Mouse (Mus musculus): ENCODE measurements around the gene Kcnk1.

The Kcnk1 gene

DNA sequence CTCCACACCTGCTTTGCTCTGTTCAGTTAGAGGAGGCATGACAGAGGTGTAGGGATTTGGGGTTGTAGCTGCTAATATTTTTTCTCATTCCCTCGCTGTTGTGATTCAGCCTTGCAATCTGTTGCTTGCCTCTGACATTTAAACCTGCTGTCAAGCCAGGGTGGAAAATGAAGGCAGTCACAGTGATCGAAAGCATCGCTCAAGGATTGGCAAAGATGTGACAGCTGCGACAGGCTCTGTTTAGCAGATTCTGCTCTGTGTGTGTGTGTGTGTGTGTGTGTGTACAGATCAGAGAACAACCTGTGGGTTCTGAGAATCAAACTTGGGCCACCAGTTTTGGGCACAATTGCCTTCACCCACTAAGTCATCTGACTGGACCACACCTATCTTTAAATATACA, 50.8 kb downstream of the Kcnk1 start:
- DNase-seq (ENCODE audit: low read depth, low spot score) = no peak

DNA sequence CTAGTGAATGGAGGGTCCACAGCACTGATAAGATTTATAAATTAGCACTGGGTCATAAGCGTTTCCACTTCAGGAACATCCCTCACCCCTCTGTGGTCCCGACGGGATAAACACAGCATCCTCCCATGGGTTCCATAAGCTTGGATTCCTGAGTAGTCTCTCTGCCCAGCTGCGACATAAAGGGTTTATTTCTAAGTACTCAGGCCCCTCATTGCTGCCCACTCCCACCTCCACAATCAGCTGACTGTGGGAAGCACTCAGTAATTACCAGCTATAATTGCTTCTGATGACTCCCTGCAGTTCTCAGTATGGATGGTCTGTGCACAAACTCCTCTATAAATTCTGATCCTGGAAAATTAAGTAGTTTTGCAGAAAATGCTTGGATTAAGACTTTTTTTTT, 58.9 kb downstream of the Kcnk1 start:
- DNase-seq (ENCODE audit: low read depth, low spot score) = no peak

DNA sequence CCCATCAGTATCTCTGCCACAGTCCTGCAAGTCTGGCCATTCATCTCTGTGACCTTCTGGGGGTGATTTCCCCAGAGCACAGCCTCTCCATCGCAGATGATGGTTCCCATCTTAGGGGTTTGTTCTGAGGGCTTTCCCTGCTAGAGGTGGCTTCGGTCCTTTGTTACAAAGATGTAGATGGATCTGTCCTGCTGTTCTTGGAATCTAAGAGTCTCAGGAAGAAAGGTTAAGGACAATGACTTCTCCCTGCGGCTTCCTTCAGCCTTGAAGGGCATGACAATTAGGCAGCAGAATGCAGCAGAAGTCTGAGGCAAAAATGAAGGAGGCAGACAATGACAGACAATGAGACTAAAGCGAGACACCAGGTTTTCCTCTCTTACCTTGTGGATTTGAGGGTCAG, 63.9 kb downstream of the Kcnk1 start:
- no peak for DNase-seq (ENCODE audit: low read depth, low spot score)

DNA sequence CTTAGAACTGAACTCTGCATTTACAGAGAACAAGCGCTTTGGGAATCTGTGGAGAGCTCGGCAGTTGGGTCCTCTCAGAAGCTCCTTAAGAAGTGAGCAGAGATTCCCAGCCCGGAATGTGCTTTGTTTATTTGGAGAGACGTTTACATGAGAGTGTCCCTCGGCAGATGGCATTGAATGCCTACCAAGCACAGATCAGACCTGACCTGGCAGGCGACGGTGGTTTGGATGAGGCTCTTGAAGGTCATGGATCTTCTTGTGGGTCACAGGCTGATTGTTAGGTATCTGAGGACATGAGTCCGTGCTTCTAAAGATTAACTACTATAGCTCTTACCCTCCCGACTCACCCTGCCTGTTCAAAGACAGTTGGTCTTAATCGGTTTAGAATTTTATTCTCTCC, 67.9 kb downstream of the Kcnk1 start:
- no peak for DNase-seq (ENCODE audit: low read depth, low spot score)

DNA sequence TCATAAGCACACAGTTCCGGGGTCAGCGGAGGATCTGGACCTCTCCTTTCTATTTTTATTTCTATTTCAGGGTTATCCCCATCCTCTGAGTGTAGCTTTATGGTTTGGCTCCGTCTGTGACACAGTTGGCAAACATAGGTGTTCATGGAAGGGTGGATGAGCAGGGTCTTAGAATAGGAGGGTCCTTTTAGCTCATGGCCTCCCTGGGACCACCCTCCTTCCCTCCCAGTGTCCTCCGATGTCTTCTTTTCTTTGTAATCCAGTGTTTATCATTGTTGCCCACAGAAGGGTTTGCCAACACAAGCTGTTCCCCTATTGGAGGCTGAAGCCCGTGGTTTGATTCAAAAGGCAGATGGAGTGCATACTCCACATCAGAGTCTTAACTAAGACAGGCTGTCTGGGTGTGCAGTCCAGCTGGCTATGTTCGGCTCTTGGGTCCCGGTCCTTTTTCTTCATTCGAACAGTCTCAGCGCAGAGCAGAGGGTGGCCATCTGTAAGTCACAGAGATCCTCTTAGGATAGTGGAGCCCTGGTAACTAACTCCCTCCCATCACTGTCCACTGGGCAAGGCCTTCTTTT, 69.0 kb downstream of the Kcnk1 start:
- no peak for DNase-seq (ENCODE audit: low read depth, low spot score)

DNA sequence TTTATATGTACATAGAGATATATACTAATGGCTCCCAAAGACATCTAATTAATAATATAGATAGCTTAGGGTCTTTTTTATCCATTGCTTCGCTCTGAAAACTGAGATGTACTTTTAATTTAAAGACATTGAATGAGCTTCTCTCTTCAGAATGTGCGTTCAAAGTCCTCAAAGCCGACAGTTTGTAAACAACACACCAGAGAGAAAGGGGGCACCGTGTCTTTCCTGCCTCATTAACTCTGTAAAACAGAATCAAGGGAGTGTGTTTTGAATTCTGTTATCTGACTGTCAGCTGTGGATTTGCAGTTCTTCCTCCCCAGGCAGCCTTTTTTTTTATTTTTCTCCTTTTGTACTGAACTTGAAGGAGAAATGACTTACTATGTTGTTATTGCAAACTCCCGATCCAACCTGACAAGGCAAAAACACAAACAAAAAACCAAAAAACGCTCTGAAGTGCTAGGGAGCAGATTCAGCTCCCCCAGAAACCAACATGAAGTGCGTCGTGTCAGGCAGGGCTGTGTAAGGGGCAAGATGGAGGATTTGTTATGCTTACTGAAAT, 69.7 kb downstream of the Kcnk1 start:
- no peak for DNase-seq (ENCODE audit: low read depth, low spot score)

DNA sequence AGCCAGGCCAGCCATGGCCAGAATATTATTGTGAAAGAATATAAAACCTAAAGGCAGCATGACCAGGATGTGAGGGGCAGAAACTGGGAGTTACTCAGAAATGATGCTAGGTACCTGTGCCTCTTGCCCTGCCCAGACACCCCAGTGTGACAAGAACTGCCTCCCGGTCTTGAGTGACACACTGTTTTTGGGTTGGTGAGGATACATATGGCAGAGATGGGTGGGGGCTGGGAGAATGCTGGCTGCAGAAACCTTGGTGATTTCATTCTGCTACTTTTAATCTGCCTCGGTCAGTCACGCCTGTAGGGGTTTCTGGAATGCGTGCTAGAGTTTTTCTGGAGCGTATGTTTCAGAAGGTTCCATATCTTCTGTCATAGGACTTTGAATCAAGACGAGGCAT, 72.3 kb downstream of the Kcnk1 start:
- DNase-seq (ENCODE audit: low read depth, low spot score) = no peak

DNA sequence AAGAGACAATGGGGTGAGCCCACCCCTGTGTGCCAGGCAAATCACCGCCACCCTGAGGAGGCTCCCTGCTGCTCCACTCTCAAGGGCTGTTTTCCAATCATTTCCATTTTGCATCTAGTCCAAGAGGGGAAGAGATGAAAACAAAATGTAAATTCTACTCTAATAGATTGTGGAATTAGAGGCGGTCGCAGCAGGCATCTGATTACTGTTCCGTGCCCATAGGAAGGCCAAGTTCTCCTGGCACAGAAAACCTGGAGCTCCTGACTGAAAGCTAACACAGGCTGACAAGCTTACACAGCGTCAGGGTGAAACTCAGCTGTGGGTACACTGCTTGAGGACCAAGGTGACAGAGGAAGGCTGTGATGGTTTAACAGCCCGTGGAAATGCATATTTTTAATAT, 73.2 kb downstream of the Kcnk1 start:
- no peak for DNase-seq (ENCODE audit: low read depth, low spot score)

DNA sequence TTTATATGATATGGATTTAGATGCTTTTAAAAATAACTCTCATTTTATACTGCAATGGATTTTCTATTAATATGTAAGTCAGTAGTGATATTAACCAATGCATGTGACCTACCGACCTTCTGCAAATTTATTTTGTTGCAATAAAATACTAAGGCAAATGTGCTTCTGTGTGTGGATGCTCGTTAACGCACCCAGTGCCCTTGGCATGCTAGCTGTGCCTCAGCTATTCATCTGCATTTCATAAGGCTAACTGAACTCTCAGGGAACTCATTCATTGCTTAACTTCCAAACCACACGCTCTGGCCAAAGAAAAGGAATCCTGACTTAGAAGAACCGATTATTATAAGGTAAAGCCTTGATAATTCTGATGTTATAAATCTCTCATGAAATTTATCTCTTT, 77.7 kb downstream of the Kcnk1 start:
- no peak for DNase-seq (ENCODE audit: low read depth, low spot score)

DNA sequence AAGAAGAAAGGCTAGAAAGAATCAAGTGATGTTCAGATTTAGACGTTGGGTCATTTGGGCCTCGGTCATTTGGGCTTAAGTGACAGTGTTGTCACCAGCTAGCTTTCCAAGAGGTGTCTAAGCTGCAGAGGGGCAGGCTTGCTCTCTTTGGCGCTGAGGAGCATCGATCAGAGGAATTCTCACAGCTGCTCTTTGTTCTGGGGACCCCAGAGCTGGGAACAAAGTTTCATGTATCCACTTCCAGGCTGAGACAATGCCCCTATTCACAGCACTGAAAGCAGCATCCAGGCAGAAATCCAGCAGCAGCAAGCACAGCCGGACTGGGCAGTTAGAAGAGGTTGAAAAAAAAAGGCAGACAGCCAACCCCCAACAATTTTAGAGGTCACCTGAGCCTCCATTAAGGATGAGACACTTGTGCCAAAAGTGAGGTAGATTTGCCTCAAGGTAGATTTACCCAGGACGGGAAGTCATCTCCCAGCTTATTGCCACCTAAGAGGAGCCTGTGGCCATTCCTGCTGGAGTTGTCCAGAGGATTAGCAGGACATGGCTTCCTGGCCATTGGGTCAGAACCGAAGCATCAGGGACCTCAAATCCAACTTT, 78.3 kb downstream of the Kcnk1 start:
- DNase-seq (ENCODE audit: low read depth, low spot score) = peak; percentile 72

DNA sequence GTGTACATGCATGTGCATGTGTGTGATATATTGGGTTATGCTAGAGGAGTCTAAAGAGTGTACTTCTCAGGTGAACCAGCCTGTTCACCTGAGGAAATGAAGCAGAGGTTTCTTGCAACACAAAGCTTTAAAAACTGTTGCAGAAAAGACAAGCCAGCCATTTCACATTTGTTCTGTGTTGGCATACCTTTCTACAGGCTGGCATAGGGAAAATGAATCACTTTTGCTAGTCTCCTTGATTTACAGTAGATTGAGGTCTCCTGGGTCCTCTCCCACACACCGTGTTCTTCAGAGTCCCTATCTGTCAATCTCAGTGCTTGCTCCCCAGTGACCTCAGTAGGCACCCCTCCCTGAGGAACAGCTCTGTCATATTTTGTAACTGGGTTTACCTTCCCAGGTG, 79.1 kb downstream of the Kcnk1 start:
- no peak for DNase-seq (ENCODE audit: low read depth, low spot score)

DNA sequence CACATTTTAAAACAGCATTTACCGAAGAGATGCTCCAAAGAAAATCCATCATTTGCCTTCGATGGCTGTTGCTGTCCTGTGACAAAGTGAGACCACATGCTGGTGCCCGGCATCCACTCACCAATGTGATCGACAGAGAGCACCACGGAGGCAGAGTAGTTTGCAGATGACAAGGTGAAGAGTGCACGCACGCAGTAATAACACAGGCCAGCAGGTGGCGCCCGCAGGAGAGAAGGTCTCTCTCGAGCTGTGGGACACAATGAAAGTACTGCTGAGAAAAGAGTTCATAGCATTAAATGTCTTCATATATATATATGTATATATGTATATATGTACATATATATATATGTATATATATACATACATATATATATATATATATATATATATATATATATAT, 80.4 kb downstream of the Kcnk1 start:
- DNase-seq (ENCODE audit: low read depth, low spot score) = peak; percentile 68

All from mesoderm, embryonic 11.5 days (tissue).